In the genomic region with DNA sequence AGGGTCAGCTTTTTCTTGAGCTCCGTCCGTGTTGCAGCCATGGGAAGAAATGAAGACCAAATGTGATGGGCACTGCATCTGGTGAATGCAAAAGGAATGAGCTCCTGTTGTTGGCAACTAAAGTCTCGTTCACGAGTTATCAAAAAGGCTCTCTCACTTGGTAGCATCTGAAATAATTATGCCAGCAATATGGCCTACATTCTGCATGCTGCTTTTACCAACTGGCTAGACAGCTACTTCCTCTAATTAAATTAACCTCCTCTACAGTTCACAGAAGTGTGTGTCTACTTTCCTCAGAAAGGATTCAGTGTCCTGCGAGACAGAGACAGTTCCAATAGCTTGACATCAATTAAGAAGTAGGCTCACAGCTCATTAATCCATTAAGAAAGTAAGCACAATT, we compare ENCODE assay signal across 27 mouse cellular contexts. TPM values are rescaled to one million over a fixed set of nuclear protein-coding genes. Genes with fewer than 3 reads are reported as not detected.
DNase-seq lines count a peak whose midpoint lies in the region; ATAC-seq and TF ChIP-seq lines count a peak whose summit lies in the region.
"Had no signal": no experiment of that assay in that cellular context is flagged by ENCODE, and none has a peak within 500 bp of the region (broad histone marks: within the 10 kb centered on the region; RNA-seq: fewer than 3 reads in every experiment).

No protein-coding gene starts in this region.

- no peak overlapping the region for H3K4me2 ChIP-seq in forebrain, embryonic 15.5 days (replicated peaks)
- H3K4me2 ChIP-seq in forebrain, embryonic 13.5 days: no peak overlapping the region
- no peak overlapping the region for H3K4me2 ChIP-seq in hindbrain, postnatal 0 days (ENCODE audit: low read depth, low read length)
- H3K4me2 ChIP-seq in midbrain, postnatal 0 days (ENCODE audit: low read depth, low read length, poor library complexity, severe bottlenecking): no peak overlapping the region
- no peak overlapping the region for H3K4me2 ChIP-seq in midbrain, embryonic 14.5 days (ENCODE audit: low read length)
- H3K4me2 ChIP-seq: embryonic facial prominence, embryonic 13.5 days; heart, embryonic 11.5 days; hindbrain, embryonic 13.5 days had no signal

- no peak overlapping the region for H3K4me3 ChIP-seq in forebrain, embryonic 15.5 days
- H3K4me3 ChIP-seq in forebrain, embryonic 13.5 days: no peak overlapping the region
- no peak overlapping the region for H3K4me3 ChIP-seq in hindbrain, postnatal 0 days (ENCODE audit: low read length)
- no peak overlapping the region for H3K4me3 ChIP-seq in hindbrain, embryonic 10.5 days
- no peak overlapping the region for H3K4me3 ChIP-seq in midbrain, postnatal 0 days (ENCODE audit: low read depth, low read length)
- no peak overlapping the region for H3K4me3 ChIP-seq in midbrain, embryonic 14.5 days (replicated peaks; ENCODE audit: low read depth, low read length)
- H3K4me3 ChIP-seq: embryonic facial prominence, embryonic 10.5 days; embryonic facial prominence, embryonic 13.5 days; erythroblast, embryonic 14.5 days; gastrocnemius, adult 2 months; hindbrain, embryonic 13.5 days had no signal

- H3K36me3 ChIP-seq in forebrain, embryonic 15.5 days: no peaks in the 10 kb centered on the region
- no peaks in the 10 kb centered on the region for H3K36me3 ChIP-seq in forebrain, embryonic 13.5 days (ENCODE audit: poor library complexity, severe bottlenecking)
- H3K36me3 ChIP-seq in hindbrain, postnatal 0 days (ENCODE audit: insufficient read depth, low read length): no peaks in the 10 kb centered on the region
- no peaks in the 10 kb centered on the region for H3K36me3 ChIP-seq in hindbrain, embryonic 10.5 days
- no peaks in the 10 kb centered on the region for H3K36me3 ChIP-seq in midbrain, postnatal 0 days (ENCODE audit: insufficient read depth, low read length)
- no peaks in the 10 kb centered on the region for H3K36me3 ChIP-seq in midbrain, embryonic 14.5 days (ENCODE audit: control insufficient read depth, insufficient read depth, low read length)
- H3K36me3 ChIP-seq: embryonic facial prominence, embryonic 10.5 days; embryonic facial prominence, embryonic 13.5 days; hindbrain, embryonic 13.5 days had no signal

- WGBS in forebrain, embryonic 15.5 days: 50% methylated on average over 5 of the region's 5 CpGs
- 57% methylated on average over 5 of the region's 5 CpGs for WGBS in forebrain, embryonic 13.5 days
- 73% methylated on average over 5 of the region's 5 CpGs for WGBS in hindbrain, postnatal 0 days
- WGBS in hindbrain, embryonic 10.5 days: 88% methylated on average over 5 of the region's 5 CpGs
- 84% methylated on average over 5 of the region's 5 CpGs for WGBS in midbrain, postnatal 0 days
- 86% methylated on average over 5 of the region's 5 CpGs for WGBS in midbrain, embryonic 14.5 days

- H3K9me3 ChIP-seq in forebrain, embryonic 15.5 days: no peaks in the 10 kb centered on the region
- H3K9me3 ChIP-seq in forebrain, embryonic 13.5 days (replicated peaks): no peaks in the 10 kb centered on the region
- H3K9me3 ChIP-seq in hindbrain, postnatal 0 days (ENCODE audit: low read length): no peaks in the 10 kb centered on the region
- H3K9me3 ChIP-seq in hindbrain, embryonic 10.5 days: no peaks in the 10 kb centered on the region
- H3K9me3 ChIP-seq in midbrain, postnatal 0 days (ENCODE audit: low read length): no peaks in the 10 kb centered on the region
- H3K9me3 ChIP-seq in midbrain, embryonic 14.5 days (ENCODE audit: control insufficient read depth, low read length): no peaks in the 10 kb centered on the region
- H3K9me3 ChIP-seq: embryonic facial prominence, embryonic 10.5 days; hindbrain, embryonic 13.5 days had no signal

- H3K27me3 ChIP-seq in forebrain, embryonic 15.5 days: no peaks in the 10 kb centered on the region
- no peaks in the 10 kb centered on the region for H3K27me3 ChIP-seq in forebrain, embryonic 13.5 days
- H3K27me3 ChIP-seq in hindbrain, postnatal 0 days (ENCODE audit: insufficient read depth, low read length): no peaks in the 10 kb centered on the region
- H3K27me3 ChIP-seq in hindbrain, embryonic 10.5 days (ENCODE audit: insufficient read depth, poor library complexity, severe bottlenecking): no peaks in the 10 kb centered on the region
- no peaks in the 10 kb centered on the region for H3K27me3 ChIP-seq in midbrain, postnatal 0 days (ENCODE audit: insufficient read depth, low read length)
- H3K27me3 ChIP-seq in midbrain, embryonic 14.5 days (ENCODE audit: control insufficient read depth, insufficient read depth, low read length): no peaks in the 10 kb centered on the region
- H3K27me3 ChIP-seq: embryonic facial prominence, embryonic 13.5 days; hindbrain, embryonic 13.5 days had no signal

- peak overlapping the region; percentile 61 for H3K27ac ChIP-seq in forebrain, embryonic 15.5 days (replicated peaks)
- no peak overlapping the region for H3K27ac ChIP-seq in forebrain, embryonic 13.5 days
- no peak overlapping the region for H3K27ac ChIP-seq in hindbrain, postnatal 0 days
- H3K27ac ChIP-seq in hindbrain, embryonic 10.5 days: no peak overlapping the region
- no peak overlapping the region for H3K27ac ChIP-seq in midbrain, postnatal 0 days (ENCODE audit: low read depth, low read length)
- H3K27ac ChIP-seq in midbrain, embryonic 14.5 days (replicated peaks; ENCODE audit: low read depth, low read length): no peak overlapping the region
- H3K27ac ChIP-seq: embryonic facial prominence, embryonic 10.5 days; embryonic facial prominence, embryonic 13.5 days; gastrocnemius, adult 2 months; hindbrain, embryonic 13.5 days had no signal

- H3K9ac ChIP-seq in forebrain, embryonic 15.5 days (replicated peaks): no peak overlapping the region
- no peak overlapping the region for H3K9ac ChIP-seq in forebrain, embryonic 13.5 days
- no peak overlapping the region for H3K9ac ChIP-seq in hindbrain, postnatal 0 days (replicated peaks; ENCODE audit: low read length)
- H3K9ac ChIP-seq in midbrain, postnatal 0 days (replicated peaks; ENCODE audit: low read length, poor library complexity, severe bottlenecking): no peak overlapping the region
- H3K9ac ChIP-seq in midbrain, embryonic 14.5 days (replicated peaks; ENCODE audit: low read length): no peak overlapping the region
- H3K9ac ChIP-seq: embryonic facial prominence, embryonic 13.5 days; hindbrain, embryonic 13.5 days had no signal

- DNase-seq in hindbrain, postnatal 0 days (ENCODE audit: low spot score): peak; percentile 4
- DNase-seq in hindbrain, embryonic 10.5 days (ENCODE audit: low spot score): no peak
- peak; percentile 11 for DNase-seq in midbrain, postnatal 0 days (ENCODE audit: low spot score)
- DNase-seq in midbrain, embryonic 14.5 days: no peak
- DNase-seq in retina, postnatal 1 day: peak; percentile 55
- DNase-seq: adrenal gland, adult 8-10 months; adrenal gland, postnatal 25 days; B cell, adult 2 months; cerebellum, adult 2 months; cerebellum, adult 9-11 months; cerebellum, postnatal 25 days; gastrocnemius, adult 2 months; gastrocnemius, postnatal 14 days; heart, adult 11 months; kidney, adult 18-20 months had no signal

- no peak for TF ChIP-seq CTCF in hindbrain, postnatal 0 days (IDR thresholded peaks at IDR 0.05; ENCODE audit: low read depth)
- no peak for TF ChIP-seq CTCF in midbrain, postnatal 0 days (IDR thresholded peaks at IDR 0.05)

- peaks cover 12% of the 10 kb centered on the region; the same call in 1 of the 2 replicates for H3K4me1 ChIP-seq in forebrain, embryonic 15.5 days
- H3K4me1 ChIP-seq in forebrain, embryonic 13.5 days: 0 out of 2 replicates have a peak, but pooled peaks cover 4% of the 10 kb centered on the region
- no peaks in the 10 kb centered on the region for H3K4me1 ChIP-seq in hindbrain, postnatal 0 days (ENCODE audit: insufficient read depth, low read length)
- no peaks in the 10 kb centered on the region for H3K4me1 ChIP-seq in hindbrain, embryonic 10.5 days (replicated peaks)
- no peaks in the 10 kb centered on the region for H3K4me1 ChIP-seq in midbrain, postnatal 0 days (ENCODE audit: insufficient read depth, low read length)
- H3K4me1 ChIP-seq in midbrain, embryonic 14.5 days (ENCODE audit: control insufficient read depth, insufficient read depth, low read length): no peaks in the 10 kb centered on the region
- H3K4me1 ChIP-seq: embryonic facial prominence, embryonic 10.5 days; hindbrain, embryonic 13.5 days had no signal

- peak; percentile 46; the same call in 1 of the 2 replicates for ATAC-seq in forebrain, embryonic 15.5 days (replicated peaks)
- ATAC-seq in forebrain, embryonic 13.5 days: no peak; the same call in 1 of the 2 replicates
- ATAC-seq in hindbrain, postnatal 0 days: no peak
- ATAC-seq in midbrain, postnatal 0 days (ENCODE audit: low FRiP score): no peak
- ATAC-seq in midbrain, embryonic 14.5 days (ENCODE audit: low FRiP score, low TSS enrichment): no peak
- no peak for ATAC-seq in CD4-positive, CD25-positive, alpha-beta regulatory T cell, adult 4 months
- ATAC-seq: activated CD4-positive, CD25-positive, alpha-beta regulatory T cell, adult 4 months; hindbrain, embryonic 16.5 days; inflammation-experienced regulatory T-cells, adult 6 months; intestine, embryonic 16.5 days had no signal

RNA-seq across cellular contexts. Expression of a gene that starts 14.8 kb away (rescaled TPM):
- polyA plus RNA-seq in forebrain, embryonic 15.5 days (2015; fragmentation: Nextera tagmentation; extraction: Ambion mirVana): 21.2 and 24.6 TPM in 2 replicates
- polyA plus RNA-seq in forebrain, embryonic 13.5 days (2015; fragmentation: Nextera tagmentation; extraction: Ambion mirVana): 16.8 and 17.5 TPM in 2 replicates
- total RNA-seq in hindbrain, postnatal 0 days (2014; rRNA removed): 32.7 and 33.2 TPM in 2 replicates
- polyA plus RNA-seq in hindbrain, postnatal 0 days (2015; fragmentation: Nextera tagmentation; extraction: Ambion mirVana): 12.0 and 14.5 TPM in 2 replicates
- 6.5 and 8.1 TPM in 2 replicates for polyA plus RNA-seq in hindbrain, embryonic 10.5 days (2016; fragmentation: Nextera tagmentation; extraction: Ambion mirVana)
- 59.2 and 68.1 TPM in 2 replicates for total RNA-seq in midbrain, postnatal 0 days (2014; rRNA removed)
- polyA plus RNA-seq in midbrain, postnatal 0 days (2015; fragmentation: Nextera tagmentation; extraction: Ambion mirVana): 15.8 and 18.1 TPM in 2 replicates
- 19.2 and 27.0 TPM in 2 replicates for polyA plus RNA-seq in midbrain, embryonic 14.5 days (2014; fragmentation: Nextera tagmentation; extraction: Ambion mirVana)
- 1 to 10 TPM; 8.5 to 9.0 TPM for polyA plus RNA-seq in CD4-positive, CD25-positive, alpha-beta regulatory T cell, adult 4 months (2017; shearing (Covaris generic))

Comparison
In these comparisons a context has a peak if more than half of its experiments do, and no peak if none do; other contexts are left out.
1. DNase-seq: peak in hindbrain, postnatal 0 days (single experiment), midbrain, postnatal 0 days (single experiment) and retina, postnatal 1 day (single experiment); none in hindbrain, embryonic 10.5 days (single experiment) and midbrain, embryonic 14.5 days (single experiment).